Mouse (Mus musculus): ENCODE data around the gene Slc41a2. TPM values are rescaled to one million over a fixed set of nuclear protein-coding genes. Genes with fewer than 3 reads are reported as not detected.

Gene Slc41a2
- polyA plus RNA-seq, 1 experiment from 2014 or later = 0.87 TPM

DNA sequence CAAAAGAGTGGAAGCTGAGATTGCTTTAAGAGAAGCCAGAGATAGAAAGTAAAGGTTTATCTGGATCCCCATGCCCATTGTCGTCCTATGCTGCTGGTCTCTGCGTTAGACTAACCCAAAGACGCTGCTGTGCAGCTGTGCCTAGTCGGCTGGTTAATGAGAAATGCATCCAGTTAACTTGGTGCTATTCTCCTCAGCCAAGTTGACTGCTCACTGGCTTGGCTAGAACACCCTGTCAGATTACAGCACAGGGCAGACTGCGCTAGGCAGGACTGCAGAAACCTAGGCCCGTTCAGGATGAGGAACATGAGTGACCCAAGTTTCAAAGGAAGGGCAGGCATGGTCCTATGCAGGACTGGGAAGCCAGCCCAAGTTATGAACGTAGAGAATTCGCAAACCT, 25.8 kb upstream of the Slc41a2 start:
- H3K27me3 ChIP-seq (ENCODE audit: insufficient read depth, low read length) = no peaks in the 10 kb centered on the region
- WGBS = 87% methylated on average over 8 of the region's 8 CpGs
- no peak for TF ChIP-seq CTCF (IDR thresholded peaks at IDR 0.05; ENCODE audit: low read depth)
- peaks cover 4% of the 10 kb centered on the region; the same call in 1 of the 2 replicates for H3K4me1 ChIP-seq (replicated peaks; ENCODE audit: insufficient read depth, low read length)
- H3K27ac ChIP-seq = no peak overlapping the region
- no peak overlapping the region for H3K4me2 ChIP-seq (ENCODE audit: low read length)
- H3K9me3 ChIP-seq (replicated peaks; ENCODE audit: low read length) = no peaks in the 10 kb centered on the region
- no peak overlapping the region for H3K9ac ChIP-seq (ENCODE audit: low read depth, low read length)
- H3K36me3 ChIP-seq (ENCODE audit: insufficient read depth, low read length) = peaks cover 29% of the 10 kb centered on the region
- H3K4me3 ChIP-seq (replicated peaks; ENCODE audit: low read depth, low read length) = no peak overlapping the region
- no peak for ATAC-seq (replicated peaks; ENCODE audit: low FRiP score, low read depth)
- DNase-seq (ENCODE audit: low spot score) = no peak

GRCm38 (mm10) chr10:83361643-83362382, 24.1 kb upstream of the Slc41a2 start:
- Histone ChIP-seq H3K27me3 (ENCODE audit: insufficient read depth, low read length) (no peaks in the 10 kb centered on the region), H3K27ac (no peak overlapping the region), H3K4me3 (replicated peaks; ENCODE audit: low read depth, low read length) (no peak overlapping the region), H3K4me2 (ENCODE audit: low read length) (peak overlapping the region; percentile 85; the same call in 1 of the 2 replicates), H3K9me3 (replicated peaks; ENCODE audit: low read length) (no peaks in the 10 kb centered on the region), H3K9ac (ENCODE audit: low read depth, low read length) (no peak overlapping the region), H3K36me3 (ENCODE audit: insufficient read depth, low read length) (peaks cover 24% of the 10 kb centered on the region), H3K4me1 (replicated peaks; ENCODE audit: insufficient read depth, low read length) (peaks cover 4% of the 10 kb centered on the region; the same call in 1 of the 2 replicates)
- 42% methylated on average over 5 of the region's 5 CpGs for WGBS
- peak; percentile 75 for DNase-seq (ENCODE audit: low spot score)
- TF ChIP-seq CTCF (IDR thresholded peaks at IDR 0.05; ENCODE audit: low read depth) = peak; percentile 67
- ATAC-seq (replicated peaks; ENCODE audit: low FRiP score, low read depth) = no peak

DNA sequence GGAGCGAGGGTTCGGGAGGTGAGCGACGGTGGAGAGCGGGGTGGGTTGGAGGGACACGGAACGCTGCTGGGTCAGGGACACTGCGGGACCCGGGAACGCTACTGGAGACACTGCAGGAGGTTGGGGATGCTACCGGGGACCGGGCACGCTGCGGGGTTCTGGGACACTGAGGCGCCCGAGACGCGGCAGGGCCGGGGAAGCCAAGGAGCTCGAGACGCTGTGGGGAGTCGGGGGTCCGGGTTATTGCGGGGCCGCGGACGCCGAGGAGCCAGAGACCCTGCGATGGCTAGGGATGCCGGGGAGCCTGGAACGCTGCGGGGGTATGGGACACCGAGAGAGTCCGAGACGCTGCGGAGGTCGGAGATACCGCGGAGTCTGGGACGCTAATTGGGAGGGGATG, 22.7 kb upstream of the Slc41a2 start:
- H3K4me3 ChIP-seq (replicated peaks; ENCODE audit: low read depth, low read length) = peak overlapping the region; percentile 90
- no peaks in the 10 kb centered on the region for H3K9me3 ChIP-seq (replicated peaks; ENCODE audit: low read length)
- WGBS = under 1% methylated on average over 40 of the region's 40 CpGs
- no peaks in the 10 kb centered on the region for H3K27me3 ChIP-seq (ENCODE audit: insufficient read depth, low read length)
- no peak for TF ChIP-seq CTCF (IDR thresholded peaks at IDR 0.05; ENCODE audit: low read depth)
- ATAC-seq (replicated peaks; ENCODE audit: low FRiP score, low read depth) (peak; percentile 60), DNase-seq (ENCODE audit: low spot score) (no peak)
- H3K4me2 ChIP-seq (ENCODE audit: low read length) = peak overlapping the region; percentile 85
- H3K36me3 ChIP-seq (ENCODE audit: insufficient read depth, low read length) = peaks cover 10% of the 10 kb centered on the region
- H3K9ac ChIP-seq (ENCODE audit: low read depth, low read length) = peak overlapping the region; percentile 87
- peak overlapping the region; percentile 75 for H3K27ac ChIP-seq
- H3K4me1 ChIP-seq (replicated peaks; ENCODE audit: insufficient read depth, low read length) = peaks cover 4% of the 10 kb centered on the region; the same call in 1 of the 2 replicates

DNA sequence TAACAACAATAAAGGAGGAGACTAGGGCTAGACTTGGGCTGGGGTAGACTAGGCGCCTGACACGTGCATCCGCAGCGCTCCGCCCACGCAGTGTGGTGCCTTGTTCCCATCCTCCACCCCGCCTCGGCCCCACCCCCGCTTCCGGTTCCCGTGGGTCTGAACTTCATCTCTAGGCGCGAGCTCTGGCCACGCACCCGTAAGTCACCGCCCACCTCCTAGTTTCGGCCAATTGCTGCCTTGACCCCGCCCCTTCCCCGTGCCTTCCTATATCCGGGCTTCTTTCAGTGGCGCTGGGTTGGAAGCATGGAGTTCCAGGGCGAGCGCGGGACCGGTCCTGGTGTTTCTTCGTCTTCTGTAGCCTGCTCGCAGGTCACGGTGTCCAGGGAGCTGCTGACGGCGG, 22.3 kb upstream of the Slc41a2 start, which contains the start of gene D10Wsu102e:
Gene D10Wsu102e, plus strand, starts transcription at position 266 of the 400 bp plus-strand sequence.
- Histone ChIP-seq H3K27ac (peak within 1 kb of the TSS; percentile 75), H3K9me3 (replicated peaks; ENCODE audit: low read length) (no peaks in the 10 kb centered on the region), H3K27me3 (ENCODE audit: insufficient read depth, low read length) (no peaks in the 10 kb centered on the region), H3K4me3 (replicated peaks; ENCODE audit: low read depth, low read length) (peak within 1 kb of the TSS; percentile 90), H3K4me1 (replicated peaks; ENCODE audit: insufficient read depth, low read length) (peaks cover 4% of the 10 kb centered on the region; the same call in 1 of the 2 replicates), H3K4me2 (ENCODE audit: low read length) (peak within 1 kb of the TSS; percentile 85), H3K9ac (ENCODE audit: low read depth, low read length) (peak within 1 kb of the TSS; percentile 87), H3K36me3 (ENCODE audit: insufficient read depth, low read length) (peaks cover 8% of the 10 kb centered on the region)
- TF ChIP-seq CTCF (IDR thresholded peaks at IDR 0.05; ENCODE audit: low read depth) = no peak
- peak; percentile 99 for DNase-seq (ENCODE audit: low spot score)
- ATAC-seq (replicated peaks; ENCODE audit: low FRiP score, low read depth) = peak; percentile 97
- WGBS = under 1% methylated on average over 29 of the region's 30 CpGs

- Histone ChIP-seq H3K4me2 (ENCODE audit: low read length) (peak overlapping the region; percentile 85), H3K9ac (ENCODE audit: low read depth, low read length) (no peak overlapping the region), H3K27ac (peak overlapping the region; percentile 75), H3K27me3 (ENCODE audit: insufficient read depth, low read length) (no peaks in the 10 kb centered on the region), H3K4me1 (replicated peaks; ENCODE audit: insufficient read depth, low read length) (peaks cover 4% of the 10 kb centered on the region; the same call in 1 of the 2 replicates), H3K9me3 (replicated peaks; ENCODE audit: low read length) (no peaks in the 10 kb centered on the region), H3K4me3 (replicated peaks; ENCODE audit: low read depth, low read length) (peak overlapping the region; percentile 90), H3K36me3 (ENCODE audit: insufficient read depth, low read length) (peaks cover 5% of the 10 kb centered on the region; the same call in 1 of the 2 replicates)
- TF ChIP-seq CTCF (IDR thresholded peaks at IDR 0.05; ENCODE audit: low read depth) = no peak
- 81% methylated on average over 4 of the region's 4 CpGs for WGBS
- ATAC-seq (replicated peaks; ENCODE audit: low FRiP score, low read depth) (peak; percentile 30; the same call in 1 of the 2 replicates), DNase-seq (ENCODE audit: low spot score) (peak; percentile 22)
These were observed 21.8 kb upstream of the Slc41a2 start for GRCm38 (mm10) chr10:83359451-83359850.

DNA sequence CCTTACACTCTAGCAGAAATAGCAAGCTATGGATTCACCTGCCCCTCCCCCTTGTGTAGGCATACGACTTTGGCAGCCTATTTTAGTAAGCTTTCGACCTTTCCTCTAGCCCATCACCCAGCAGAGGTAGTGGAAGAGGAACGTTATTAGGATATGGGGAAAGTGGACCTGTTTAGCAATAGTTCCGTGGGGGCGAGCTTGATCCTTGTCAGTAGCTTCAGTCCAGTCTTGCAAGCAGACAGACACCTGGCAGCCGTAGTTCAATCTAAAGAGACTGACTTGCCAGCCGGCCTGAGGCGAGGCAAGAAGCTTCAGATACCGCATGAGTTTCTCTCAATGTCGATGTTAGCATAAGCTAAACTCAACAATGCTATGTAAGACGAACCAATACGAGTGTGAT, 18.7 kb upstream of the Slc41a2 start:
- WGBS = 83% methylated on average over 12 of the region's 12 CpGs
- DNase-seq (ENCODE audit: low spot score) = no peak
- H3K9ac ChIP-seq (ENCODE audit: low read depth, low read length) = no peak overlapping the region

More for the DNA sequence above, 18.7 kb upstream of the Slc41a2 start:
- no peak overlapping the region for H3K27ac ChIP-seq
- H3K4me3 ChIP-seq (replicated peaks; ENCODE audit: low read depth, low read length) = no peak overlapping the region
- no peak overlapping the region for H3K4me2 ChIP-seq (ENCODE audit: low read length)
- H3K4me1 ChIP-seq (replicated peaks; ENCODE audit: insufficient read depth, low read length) = peaks cover 9% of the 10 kb centered on the region
- H3K36me3 ChIP-seq (ENCODE audit: insufficient read depth, low read length) = no peaks in the 10 kb centered on the region
- no peak for ATAC-seq (replicated peaks; ENCODE audit: low FRiP score, low read depth)
- no peak for TF ChIP-seq CTCF (IDR thresholded peaks at IDR 0.05; ENCODE audit: low read depth)
- H3K9me3 ChIP-seq (replicated peaks; ENCODE audit: low read length) = no peaks in the 10 kb centered on the region
- H3K27me3 ChIP-seq (ENCODE audit: insufficient read depth, low read length) = no peaks in the 10 kb centered on the region

Data from kidney, postnatal 0 days (tissue).